Mouse (Mus musculus) heart, embryonic 11.5 days (tissue): ENCODE results near the gene Ankrd11. TPM values are rescaled to one million over a fixed set of nuclear protein-coding genes. Genes with fewer than 3 reads are reported as not detected.

Experiments used
- ATAC-seq: fragments of 200-750 bp; cut with Nextera tagmentation; replicated peaks from 2 replicates; pipeline ENCODE4 v1.8.0; 2017; ENCODE audit warnings: moderate library complexity; ENCODE audit not compliant: insufficient number of reproducible peaks, low FRiP score, low TSS enrichment
- H3K27ac ChIP-seq: fragments of 300-500 bp; sonication (generic); 2 replicates; pipeline ENCODE4 v1.5.1; 2014; ENCODE audit warnings: mild to moderate bottlenecking, low read depth, low read length
- H3K27me3 ChIP-seq: fragments of 300-500 bp; sonication (generic); 2 replicates; pipeline ENCODE4 v1.6.1; 2014; ENCODE audit warnings: mild to moderate bottlenecking, low read length, mixed read lengths; ENCODE audit not compliant: control insufficient read depth, insufficient read depth
- H3K36me3 ChIP-seq: fragments of 300-500 bp; sonication (generic); 2 replicates; pipeline ENCODE4 v1.6.1; 2014; ENCODE audit warnings: mild to moderate bottlenecking, low read length, moderate library complexity, mixed read lengths; ENCODE audit not compliant: control insufficient read depth, insufficient read depth
- H3K4me1 ChIP-seq: fragments of 300-500 bp; sonication (generic); 2 replicates; pipeline ENCODE4 v1.6.1; 2014; ENCODE audit warnings: low read length; ENCODE audit not compliant: control insufficient read depth, insufficient read depth
- H3K4me2 ChIP-seq: fragments of 300-500 bp; sonication (generic); 2 replicates; pipeline ENCODE4 v1.6.1; 2014; ENCODE audit warnings: mild to moderate bottlenecking, moderate library complexity
- H3K4me3 ChIP-seq: fragments of 300-500 bp; sonication (generic); 2 replicates; pipeline ENCODE4 v1.5.1; 2014; ENCODE audit warnings: low read depth, low read length
- H3K9ac ChIP-seq: fragments of 300-500 bp; sonication (generic); 2 replicates; pipeline ENCODE4 v1.6.1; 2014; ENCODE audit warnings: mild to moderate bottlenecking, low read depth, low read length, moderate library complexity
- H3K9me3 ChIP-seq: fragments of 300-500 bp; sonication (generic); replicated peaks from 2 replicates; pipeline ENCODE4 v1.6.1; 2016; ENCODE audit warnings: low read length; ENCODE audit not compliant: control insufficient read depth
- WGBS: fragments of 180-500 bp; shearing (Covaris S2); extraction: QIAGEN DNeasy Blood & Tissue Kit; methylation state at CpG from one replicate; pipeline ENCODE4 v1.1.7; 2014; ENCODE audit not compliant: insufficient replicate concordance; 5-methylcytosine and 5-hydroxymethylcytosine counted together
- polyA plus RNA-seq: library from polyadenylated mRNA; unstranded; fragments of >200 nt; fragmentation: Nextera tagmentation; extraction: Ambion mirVana; gene quantifications from 2 replicates; pipeline ENCODE4 v1.2.1, GENCODE M21; 2014

The Ankrd11 gene
- polyA plus RNA-seq, 1 experiment from 2014 or later, result 49.5 TPM

- ATAC-seq, result no peak
- no peak overlapping the region for H3K9ac ChIP-seq
- H3K36me3 ChIP-seq, result no peaks in the 10 kb centered on the region
- no peak overlapping the region for H3K4me2 ChIP-seq
- 79% methylated on average over 2 of the region's 2 CpGs for WGBS
- peaks cover 44% of the 10 kb centered on the region for H3K4me1 ChIP-seq
- H3K27ac ChIP-seq, result no peak overlapping the region
- no peaks in the 10 kb centered on the region for H3K27me3 ChIP-seq
- no peak overlapping the region for H3K4me3 ChIP-seq
- H3K9me3 ChIP-seq, result no peaks in the 10 kb centered on the region
Observed at GRCm38 (mm10) chr8:122989976-122990375, 52.1 kb downstream of the Ankrd11 start.

GRCm38 (mm10) chr8:122988955-122989354, 53.1 kb downstream of the Ankrd11 start:
- peaks cover 34% of the 10 kb centered on the region for H3K4me1 ChIP-seq
- no peaks in the 10 kb centered on the region for H3K9me3 ChIP-seq
- no peak overlapping the region for H3K4me2 ChIP-seq
- H3K4me3 ChIP-seq, result no peak overlapping the region
- H3K27ac ChIP-seq, result no peak overlapping the region
- no peaks in the 10 kb centered on the region for H3K27me3 ChIP-seq
- ATAC-seq, result no peak
- no peak overlapping the region for H3K9ac ChIP-seq
- WGBS, result 69% methylated on average over 3 of the region's 3 CpGs
- H3K36me3 ChIP-seq, result no peaks in the 10 kb centered on the region

- peaks cover 21% of the 10 kb centered on the region for H3K4me1 ChIP-seq
- H3K4me3 ChIP-seq, result no peak overlapping the region
- H3K36me3 ChIP-seq, result no peaks in the 10 kb centered on the region
Observed at GRCm38 (mm10) chr8:122987255-122987654, 54.8 kb downstream of the Ankrd11 start.

GRCm38 (mm10) chr8:122986501-122987184, 55.4 kb downstream of the Ankrd11 start:
- peaks cover 19% of the 10 kb centered on the region for H3K4me1 ChIP-seq
- H3K4me3 ChIP-seq, result no peak overlapping the region
- no peak overlapping the region for H3K27ac ChIP-seq
- no peak overlapping the region for H3K9ac ChIP-seq
- ATAC-seq, result no peak
- no peaks in the 10 kb centered on the region for H3K9me3 ChIP-seq
- H3K36me3 ChIP-seq, result no peaks in the 10 kb centered on the region
- no peak overlapping the region for H3K4me2 ChIP-seq
- WGBS, result 84% methylated on average over 8 of the region's 8 CpGs
- no peaks in the 10 kb centered on the region for H3K27me3 ChIP-seq

More at GRCm38 (mm10) chr8:122987255-122987654, 54.8 kb downstream of the Ankrd11 start:
- no peak for ATAC-seq
- Histone ChIP-seq H3K27ac (no peak overlapping the region), H3K4me2 (no peak overlapping the region), H3K9me3 (no peaks in the 10 kb centered on the region), H3K27me3 (no peaks in the 10 kb centered on the region), H3K9ac (no peak overlapping the region)
- 35% methylated on average over 2 of the region's 2 CpGs for WGBS

GRCm38 (mm10) chr8:122984175-122984574, 57.9 kb downstream of the Ankrd11 start:
- no peaks in the 10 kb centered on the region for H3K27me3 ChIP-seq
- no peak overlapping the region for H3K4me3 ChIP-seq
- 86% methylated on average over 3 of the region's 3 CpGs for WGBS
- H3K9ac ChIP-seq, result no peak overlapping the region
- H3K4me1 ChIP-seq, result peaks cover 29% of the 10 kb centered on the region
- no peak overlapping the region for H3K4me2 ChIP-seq
- no peaks in the 10 kb centered on the region for H3K9me3 ChIP-seq
- no peaks in the 10 kb centered on the region for H3K36me3 ChIP-seq
- no peak overlapping the region for H3K27ac ChIP-seq
- ATAC-seq, result no peak

- Histone ChIP-seq H3K9ac (no peak overlapping the region), H3K4me1 (peaks cover 31% of the 10 kb centered on the region), H3K4me2 (no peak overlapping the region), H3K36me3 (no peaks in the 10 kb centered on the region), H3K27me3 (no peaks in the 10 kb centered on the region), H3K27ac (no peak overlapping the region), H3K9me3 (no peaks in the 10 kb centered on the region), H3K4me3 (no peak overlapping the region)
- 89% methylated on average over 19 of the region's 19 CpGs for WGBS
- ATAC-seq, result no peak
Observed at GRCm38 (mm10) chr8:122983178-122983942, 58.7 kb downstream of the Ankrd11 start.

- ATAC-seq, result no peak
Observed at GRCm38 (mm10) chr8:122981646-122982045, 60.4 kb downstream of the Ankrd11 start.

GRCm38 (mm10) chr8:122979865-122980509, 62.1 kb downstream of the Ankrd11 start:
- 77% methylated on average over 10 of the region's 10 CpGs for WGBS
- Histone ChIP-seq H3K36me3 (no peaks in the 10 kb centered on the region), H3K9ac (no peak overlapping the region), H3K27ac (no peak overlapping the region; the same call in 1 of the 2 replicates), H3K27me3 (no peaks in the 10 kb centered on the region), H3K4me3 (no peak overlapping the region), H3K4me1 (peaks cover 14% of the 10 kb centered on the region), H3K9me3 (no peaks in the 10 kb centered on the region), H3K4me2 (no peak overlapping the region)
- no peak for ATAC-seq

More at GRCm38 (mm10) chr8:122981646-122982045, 60.4 kb downstream of the Ankrd11 start:
- Histone ChIP-seq H3K27ac (no peak overlapping the region), H3K27me3 (no peaks in the 10 kb centered on the region), H3K4me3 (no peak overlapping the region), H3K9ac (no peak overlapping the region), H3K36me3 (no peaks in the 10 kb centered on the region), H3K4me1 (peaks cover 22% of the 10 kb centered on the region), H3K4me2 (no peak overlapping the region), H3K9me3 (no peaks in the 10 kb centered on the region)
- 76% methylated on average over 5 of the region's 5 CpGs for WGBS
